Mouse (Mus musculus): ENCODE measurements at regions not wholly inside any gene's neighbourhood (a gene's known extent, or its start where the extent isn't known, plus 50 kb on each side); places are given as distances from the start of the nearest gene placed in this dataset.
"Not testable (repeated sequence)": the region's sequence is repeated elsewhere in the genome, so short reads cannot be mapped to it uniquely, and the experiment has no call there.

GRCm38 (mm10) chr14:60580131-60580530 lies 53.7 kb upstream of the Spata13 start:
- DNase-seq (ENCODE audit: low spot score); H3K4me3 ChIP-seq (ENCODE audit: low read depth, low read length); H3K27ac ChIP-seq (ENCODE audit: low read depth, low read length); H3K9ac ChIP-seq (ENCODE audit: low read length); H3K36me3 ChIP-seq (ENCODE audit: control insufficient read depth, insufficient read depth, low read length); ATAC-seq (replicated peaks; ENCODE audit: low FRiP score); H3K27me3 ChIP-seq (ENCODE audit: control insufficient read depth, insufficient read depth, low read length); H3K4me2 ChIP-seq (ENCODE audit: low read depth, low read length, severe bottlenecking); H3K9me3 ChIP-seq (ENCODE audit: control insufficient read depth, low read length); H3K4me1 ChIP-seq (replicated peaks; ENCODE audit: control insufficient read depth, insufficient read depth, low read length): not testable (repeated sequence)
